Mouse (Mus musculus): ENCODE data around the gene Caprin2.

Gene Caprin2

GRCm38 (mm10) chr6:148838460-148838859 lies 57.6 kb downstream of the Caprin2 start:
- DNase-seq (ENCODE audit: low spot score in 2 of 2): no peak

GRCm38 (mm10) chr6:148831728-148832121 lies 64.3 kb downstream of the Caprin2 start:
- DNase-seq (ENCODE audit: low spot score in 2 of 2): no peak

GRCm38 (mm10) chr6:148830748-148831727 lies 65.0 kb downstream of the Caprin2 start, which contains the start of gene Ipo8:
Ipo8 (minus strand) TSS chr6:148831467.
- peak; percentile 83 for DNase-seq (ENCODE audit: low spot score in 2 of 2)

- no peak for DNase-seq (ENCODE audit: low spot score in 2 of 2)
Observed at GRCm38 (mm10) chr6:148830355-148830747, 65.7 kb downstream of the Caprin2 start.

- no peak for DNase-seq (ENCODE audit: low spot score in 2 of 2)
Observed at GRCm38 (mm10) chr6:148826119-148826518, 69.9 kb downstream of the Caprin2 start.

GRCm38 (mm10) chr6:148818624-148819343 lies 77.3 kb downstream of the Caprin2 start:
- no peak for DNase-seq (ENCODE audit: low spot score in 2 of 2)

- no peak for DNase-seq (ENCODE audit: low spot score in 2 of 2)
Observed at GRCm38 (mm10) chr6:148816751-148817150, 79.3 kb downstream of the Caprin2 start.

GRCm38 (mm10) chr6:148811117-148811516 lies 84.9 kb downstream of the Caprin2 start:
- no peak for DNase-seq (ENCODE audit: low spot score in 2 of 2)

GRCm38 (mm10) chr6:148799773-148800172 lies 96.3 kb downstream of the Caprin2 start:
- DNase-seq (ENCODE audit: low spot score in 2 of 2): no peak

- DNase-seq (ENCODE audit: low spot score in 2 of 2): no peak
Observed at GRCm38 (mm10) chr6:148795145-148795544, 100.9 kb downstream of the Caprin2 start.
